Mouse (Mus musculus) kidney, adult 18-20 months (tissue): ENCODE data around the gene Prr15.

Source experiments
- DNase-seq: peaks from one replicate; pipeline ENCODE4 v3.0.0; 2021

The Prr15 gene

DNA sequence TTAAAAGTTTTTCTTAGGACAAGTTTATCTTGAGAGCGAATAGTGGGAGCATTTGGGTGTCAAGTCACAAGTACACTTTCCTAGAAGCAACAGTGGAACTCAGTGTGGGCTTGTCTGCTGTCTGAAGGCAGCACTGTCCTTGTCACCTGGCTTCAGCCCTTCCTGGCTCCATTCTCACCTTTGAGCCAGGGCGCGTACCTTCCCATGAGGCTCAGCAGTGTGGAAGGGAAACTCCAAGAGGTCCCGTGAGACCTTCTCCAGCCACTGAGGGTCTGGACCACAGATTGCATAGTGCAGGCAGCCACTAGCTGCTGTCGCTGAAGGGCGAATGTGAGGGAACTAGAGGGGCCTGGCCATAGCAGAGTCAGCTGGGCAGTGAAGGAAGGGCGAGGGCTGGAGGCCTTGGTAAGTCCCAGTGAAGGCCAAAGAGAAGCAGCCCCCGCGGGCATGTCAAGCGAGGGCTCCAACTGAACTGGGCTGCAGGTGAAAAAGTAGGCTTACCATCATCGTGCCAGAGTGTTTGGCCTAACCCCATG is 7.5 kb downstream of the Prr15 start:
- DNase-seq, result peak; percentile 47

- DNase-seq, result peak; percentile 48
Observed at GRCm38 (mm10) chr6:54333652-54334396, 8.2 kb downstream of the Prr15 start.

DNA sequence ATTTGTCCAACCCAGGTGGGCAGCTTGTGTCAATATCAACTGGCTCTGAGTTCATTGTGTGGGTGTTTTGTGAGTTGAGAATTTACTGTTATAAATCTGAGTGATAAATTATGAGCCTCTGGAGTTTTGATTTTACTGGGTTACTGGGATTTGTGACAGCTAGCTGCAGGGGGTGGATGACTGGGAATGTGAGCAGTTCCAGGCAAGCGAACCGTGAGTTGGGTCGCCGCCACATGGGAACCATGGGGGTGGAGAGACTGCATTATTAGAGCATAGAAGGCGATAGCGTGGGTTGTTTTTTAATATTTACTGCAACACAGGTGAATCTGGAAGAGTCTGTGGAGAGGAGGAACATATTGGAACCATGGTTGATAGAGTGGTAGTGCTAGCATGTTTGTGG is 11.7 kb downstream of the Prr15 start:
- no peak for DNase-seq

GRCm38 (mm10) chr6:54341133-54341532 is 15.5 kb downstream of the Prr15 start:
- no peak for DNase-seq

GRCm38 (mm10) chr6:54342223-54342622 is 16.6 kb downstream of the Prr15 start:
- no peak for DNase-seq

DNA sequence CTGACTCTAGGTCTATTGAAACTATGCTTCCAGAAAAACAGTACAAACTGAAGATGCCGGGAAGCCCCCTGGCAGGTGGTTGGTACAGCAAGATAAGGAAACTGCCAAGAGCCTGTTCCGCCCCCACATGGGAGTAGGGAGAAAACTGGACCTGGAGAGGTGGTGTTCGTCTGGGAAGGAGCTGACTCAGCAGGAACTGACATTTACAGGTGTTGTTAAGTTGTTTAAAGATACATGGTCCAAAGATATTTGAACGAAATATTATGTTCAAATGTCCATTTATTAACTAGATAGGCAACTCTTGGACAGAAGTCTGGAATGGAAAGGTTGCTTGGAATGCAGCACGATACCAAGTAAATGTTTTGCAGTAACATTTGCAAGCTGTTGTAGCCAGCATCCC is 26.2 kb downstream of the Prr15 start:
- no peak for DNase-seq

DNA sequence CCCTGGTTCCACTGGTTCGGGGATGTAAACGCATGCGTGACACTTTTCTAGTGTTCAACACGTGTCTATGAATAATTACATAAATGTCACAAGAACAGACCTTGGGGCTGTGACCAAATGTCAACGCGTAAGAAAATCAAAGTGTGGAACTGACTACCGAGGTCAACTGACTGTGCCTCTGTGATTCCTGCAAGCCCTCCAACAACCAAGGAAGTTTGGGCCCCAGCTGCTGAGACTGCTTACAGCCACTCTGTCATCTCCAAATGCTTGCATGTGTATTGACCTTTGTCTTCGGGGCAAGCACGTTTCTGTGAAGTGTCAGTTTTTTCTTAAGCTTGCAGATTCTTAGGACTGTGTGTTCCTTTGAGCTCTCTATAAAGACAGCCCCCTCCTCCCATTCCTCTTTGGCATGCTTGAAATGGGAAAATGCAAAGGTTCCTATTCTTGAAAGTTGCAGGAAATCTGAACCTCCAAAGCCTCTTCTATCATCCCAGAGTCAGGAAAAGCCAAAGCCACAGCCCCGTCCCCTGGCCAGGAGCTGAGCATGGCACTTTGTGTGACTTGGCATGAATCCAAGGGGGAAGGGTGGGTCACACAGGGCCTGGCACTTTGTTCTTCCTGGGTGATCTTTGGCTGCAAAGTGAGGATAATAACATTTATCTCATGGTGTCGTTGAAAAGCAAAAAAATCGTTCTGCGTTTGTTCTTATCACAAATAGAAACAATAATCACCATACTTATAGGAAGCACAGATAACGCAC is 27.5 kb downstream of the Prr15 start:
- DNase-seq, result peak; percentile 36

- DNase-seq, result no peak
Observed at GRCm38 (mm10) chr6:54353698-54354097, 28.1 kb downstream of the Prr15 start.

DNA sequence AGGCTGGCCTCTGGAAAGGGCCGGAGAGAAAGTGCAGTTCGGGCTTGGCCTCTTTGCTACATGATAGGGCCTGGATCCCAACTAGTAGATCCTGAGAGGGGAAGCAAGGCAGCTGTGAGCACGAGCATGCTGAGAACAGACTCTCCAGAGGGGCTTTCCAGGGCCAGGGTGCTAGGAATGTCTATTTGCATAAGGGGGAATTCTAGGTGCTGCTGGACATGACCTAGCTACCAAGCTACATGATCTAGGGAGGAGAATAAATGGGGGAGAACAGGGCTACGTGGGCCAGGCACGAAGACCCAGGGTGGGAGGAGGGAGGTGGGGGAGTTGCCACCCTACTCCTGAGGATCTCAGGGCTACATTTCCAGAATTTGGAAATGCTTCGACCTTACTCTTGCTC is 30.0 kb downstream of the Prr15 start:
- DNase-seq, result no peak

GRCm38 (mm10) chr6:54362526-54363324 is 37.1 kb downstream of the Prr15 start:
- peak; percentile 8 for DNase-seq

DNA sequence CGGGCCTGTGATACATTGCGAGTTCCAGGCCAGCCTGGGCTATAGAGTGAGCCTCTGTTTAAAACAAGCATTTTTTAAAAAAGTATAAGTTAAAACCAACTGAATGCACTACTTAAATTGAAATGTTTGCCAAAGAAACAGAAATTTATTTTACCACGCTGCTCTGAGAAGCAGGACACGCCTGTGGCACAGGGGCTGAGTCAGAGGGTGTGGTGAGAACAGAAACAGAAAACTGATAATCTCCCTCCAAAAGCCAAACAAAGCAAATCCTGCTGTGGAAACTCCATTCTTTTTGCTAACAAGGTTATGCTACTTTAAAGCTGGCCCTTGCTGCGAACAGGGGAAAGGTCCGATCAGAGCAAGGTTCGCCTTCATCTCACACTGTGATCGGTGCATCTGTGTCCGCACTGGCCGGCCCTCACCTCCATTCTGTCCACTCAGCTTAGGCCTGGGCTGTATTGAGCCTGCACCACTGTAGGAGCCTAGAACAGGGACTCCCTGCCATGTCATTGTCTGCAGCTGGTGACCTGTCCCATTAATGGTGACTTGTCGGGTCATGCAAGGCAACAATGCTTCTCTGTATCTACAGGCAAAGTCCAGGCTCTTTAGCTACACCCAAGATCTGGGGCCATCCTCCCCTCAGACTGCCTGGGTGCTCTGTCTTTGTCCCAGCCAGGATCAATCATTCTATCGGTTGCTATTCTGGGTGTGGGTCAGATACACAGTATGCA is 38.9 kb downstream of the Prr15 start:
- no peak for DNase-seq

DNA sequence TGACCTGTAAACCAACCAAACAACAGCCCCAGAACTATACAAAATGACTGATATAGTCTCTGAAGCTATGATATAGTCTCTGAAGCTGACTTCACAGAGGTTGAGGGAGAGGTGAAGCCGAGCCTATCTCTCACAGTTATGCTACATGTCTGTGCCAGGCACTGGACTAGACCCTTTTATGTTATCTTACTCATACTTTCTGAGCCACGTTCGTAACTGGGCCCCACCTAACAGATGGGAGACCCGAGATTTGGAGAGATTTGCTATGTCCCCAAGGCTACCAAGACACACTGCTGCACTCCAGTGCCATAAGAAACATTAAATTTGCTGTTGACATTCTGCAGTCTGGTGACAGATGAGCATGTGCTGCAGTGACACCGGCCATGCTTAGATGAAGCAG is 41.0 kb downstream of the Prr15 start:
- no peak for DNase-seq

DNA sequence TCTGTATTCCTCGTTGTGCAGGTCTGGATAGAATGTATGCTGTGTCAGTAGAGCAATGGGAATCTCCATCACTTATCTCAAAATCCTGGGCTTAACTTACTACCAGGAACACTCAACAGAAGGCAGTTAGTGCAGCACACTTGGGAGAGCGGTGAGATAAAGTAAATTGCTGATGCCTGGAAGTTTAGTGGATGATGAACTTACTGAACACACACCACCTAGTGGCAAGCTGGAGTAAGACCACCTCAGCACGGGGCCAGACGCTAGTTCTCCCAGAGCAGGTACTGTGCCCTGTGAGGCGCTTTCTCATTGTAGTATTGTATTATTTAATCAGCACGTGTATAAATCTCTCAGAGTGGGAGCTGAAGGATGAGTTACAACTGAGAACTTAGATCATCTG is 42.4 kb downstream of the Prr15 start:
- DNase-seq, result peak; percentile 54

- DNase-seq, result no peak
Observed at GRCm38 (mm10) chr6:54369913-54370542, 44.4 kb downstream of the Prr15 start.

- no peak for DNase-seq
Observed at GRCm38 (mm10) chr6:54371874-54372273, 46.2 kb downstream of the Prr15 start.

DNA sequence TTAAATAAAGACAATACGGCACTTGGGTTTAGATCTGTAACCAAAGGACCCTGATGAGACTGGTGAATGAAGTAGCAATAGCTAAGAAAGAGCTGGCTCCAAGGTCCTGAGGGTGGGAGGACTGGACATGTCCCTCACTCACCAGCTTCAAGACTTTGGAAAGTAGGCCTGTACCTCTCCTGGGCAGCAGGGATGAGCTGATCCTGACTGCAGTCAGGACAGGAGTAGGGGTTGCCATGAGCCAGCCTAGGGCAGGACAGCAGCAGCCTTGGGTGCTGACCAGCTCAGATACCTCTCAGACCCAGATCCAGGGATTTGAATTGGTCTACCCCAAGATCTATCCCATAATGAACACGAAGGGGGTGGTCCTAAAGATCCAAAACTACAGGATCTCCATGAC is 53.7 kb downstream of the Prr15 start:
- DNase-seq, result no peak
